Mouse (Mus musculus): ENCODE measurements around the gene Xpnpep2. TPM values are rescaled to one million over a fixed set of nuclear protein-coding genes. Genes with fewer than 3 reads are reported as not detected.

The Xpnpep2 gene
- polyA plus RNA-seq, 1 experiment from 2014 or later, result 2.3 TPM

DNA sequence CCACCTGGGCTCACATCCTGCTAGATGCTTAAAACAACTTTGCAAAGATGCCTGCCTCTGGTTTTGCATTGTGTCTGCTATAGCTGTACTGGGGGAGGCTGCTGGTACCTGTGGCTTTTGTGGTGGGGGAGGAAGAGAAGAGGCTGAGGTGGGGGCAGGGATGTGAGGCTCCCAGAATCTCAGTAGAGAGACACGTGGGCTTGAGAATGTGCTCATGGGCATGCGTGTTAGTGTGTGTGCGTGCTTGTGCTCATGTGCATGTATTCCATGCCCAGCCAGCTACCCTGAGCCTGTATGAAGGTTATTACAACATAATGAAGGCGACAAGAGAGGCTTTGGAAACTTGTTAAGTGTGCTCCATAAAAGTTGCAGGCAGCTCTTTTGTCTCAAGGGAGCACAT lies 28.4 kb downstream of the Xpnpep2 start:
- Histone ChIP-seq H3K9ac (no peak overlapping the region), H3K4me3 (no peak overlapping the region), H3K4me2 (replicated peaks) (no peak overlapping the region), H3K4me1 (0 out of 2 replicates have a peak, but pooled peaks cover 3% of the 10 kb centered on the region), H3K9me3 (replicated peaks) (no peaks in the 10 kb centered on the region), H3K27ac (no peak overlapping the region), H3K27me3 (no peaks in the 10 kb centered on the region), H3K36me3 (no peaks in the 10 kb centered on the region)
- 85% methylated on average over 4 of the region's 4 CpGs for WGBS
- no peak for ATAC-seq (ENCODE audit: low FRiP score)

DNA sequence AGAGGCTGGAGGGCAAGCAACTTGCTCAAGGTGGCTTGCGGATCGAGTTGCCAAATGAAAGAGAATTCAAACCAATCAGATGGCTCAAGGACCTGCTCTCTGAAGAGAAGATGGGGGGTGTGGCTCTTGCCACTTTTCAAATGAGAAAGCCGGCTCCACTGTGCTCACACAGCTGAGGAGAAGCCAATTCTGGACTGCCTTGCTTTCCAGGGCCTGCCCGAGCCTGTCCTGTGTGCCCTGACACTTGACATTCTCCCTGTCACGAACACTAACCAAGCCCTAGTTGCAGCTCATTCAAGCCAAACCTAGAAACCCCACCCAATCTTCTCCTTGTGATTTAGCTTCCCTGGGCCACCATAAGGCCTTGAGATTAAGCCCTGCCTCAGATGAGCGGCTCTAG lies 29.5 kb downstream of the Xpnpep2 start:
- 0 out of 2 replicates have a peak, but pooled peaks cover 3% of the 10 kb centered on the region for H3K4me1 ChIP-seq
- no peaks in the 10 kb centered on the region for H3K27me3 ChIP-seq
- no peak for ATAC-seq (ENCODE audit: low FRiP score)
- no peak overlapping the region for H3K4me3 ChIP-seq
- no peak overlapping the region for H3K27ac ChIP-seq
- no peaks in the 10 kb centered on the region for H3K9me3 ChIP-seq (replicated peaks)
- no peak overlapping the region for H3K9ac ChIP-seq
- H3K36me3 ChIP-seq, result no peaks in the 10 kb centered on the region
- WGBS, result 67% methylated on average over 6 of the region's 6 CpGs
- no peak overlapping the region for H3K4me2 ChIP-seq (replicated peaks)

DNA sequence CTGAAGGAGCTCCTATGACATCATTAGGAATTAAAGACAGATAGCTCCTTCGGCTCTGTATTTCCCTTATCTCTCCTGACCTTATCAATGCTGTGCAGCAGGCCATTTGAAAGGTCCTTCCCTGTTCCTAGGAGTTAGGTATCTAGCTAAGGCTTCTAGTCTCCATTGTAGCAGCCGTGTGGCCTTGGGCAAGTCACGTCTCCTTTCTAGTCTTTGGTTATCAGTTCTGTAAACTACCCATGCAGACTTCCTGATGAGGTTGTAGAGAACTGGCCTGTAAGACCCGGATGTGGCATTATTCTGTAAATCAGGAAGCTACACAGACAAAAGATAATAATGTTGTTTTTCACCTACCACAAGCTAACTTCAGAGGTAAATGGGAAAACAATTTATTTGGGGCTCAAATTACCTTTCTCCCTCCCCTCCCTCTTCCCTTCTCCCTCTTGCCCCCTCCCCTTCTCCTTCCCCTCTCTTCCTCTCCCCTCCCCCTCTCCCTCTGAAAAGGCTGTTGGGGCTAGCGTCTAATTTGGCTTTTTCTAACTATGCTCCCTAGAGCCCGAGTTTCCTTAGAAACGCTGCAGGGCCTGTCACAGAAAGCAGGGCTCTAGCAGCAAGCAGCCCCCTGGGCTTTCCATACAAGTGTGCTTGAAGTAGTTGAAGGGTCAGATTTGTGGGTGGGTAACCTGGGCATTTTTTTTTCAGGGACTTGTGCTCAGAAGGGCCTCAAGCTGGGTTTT lies 30.2 kb downstream of the Xpnpep2 start:
- no peak overlapping the region for H3K4me3 ChIP-seq
- ATAC-seq (ENCODE audit: low FRiP score), result no peak
- H3K27ac ChIP-seq, result no peak overlapping the region
- no peaks in the 10 kb centered on the region for H3K36me3 ChIP-seq
- H3K9me3 ChIP-seq (replicated peaks), result no peaks in the 10 kb centered on the region
- no peak overlapping the region for H3K9ac ChIP-seq
- H3K27me3 ChIP-seq, result no peaks in the 10 kb centered on the region
- WGBS, result 57% methylated on average over 7 of the region's 7 CpGs
- H3K4me1 ChIP-seq, result 0 out of 2 replicates have a peak, but pooled peaks cover 3% of the 10 kb centered on the region
- H3K4me2 ChIP-seq (replicated peaks), result no peak overlapping the region

DNA sequence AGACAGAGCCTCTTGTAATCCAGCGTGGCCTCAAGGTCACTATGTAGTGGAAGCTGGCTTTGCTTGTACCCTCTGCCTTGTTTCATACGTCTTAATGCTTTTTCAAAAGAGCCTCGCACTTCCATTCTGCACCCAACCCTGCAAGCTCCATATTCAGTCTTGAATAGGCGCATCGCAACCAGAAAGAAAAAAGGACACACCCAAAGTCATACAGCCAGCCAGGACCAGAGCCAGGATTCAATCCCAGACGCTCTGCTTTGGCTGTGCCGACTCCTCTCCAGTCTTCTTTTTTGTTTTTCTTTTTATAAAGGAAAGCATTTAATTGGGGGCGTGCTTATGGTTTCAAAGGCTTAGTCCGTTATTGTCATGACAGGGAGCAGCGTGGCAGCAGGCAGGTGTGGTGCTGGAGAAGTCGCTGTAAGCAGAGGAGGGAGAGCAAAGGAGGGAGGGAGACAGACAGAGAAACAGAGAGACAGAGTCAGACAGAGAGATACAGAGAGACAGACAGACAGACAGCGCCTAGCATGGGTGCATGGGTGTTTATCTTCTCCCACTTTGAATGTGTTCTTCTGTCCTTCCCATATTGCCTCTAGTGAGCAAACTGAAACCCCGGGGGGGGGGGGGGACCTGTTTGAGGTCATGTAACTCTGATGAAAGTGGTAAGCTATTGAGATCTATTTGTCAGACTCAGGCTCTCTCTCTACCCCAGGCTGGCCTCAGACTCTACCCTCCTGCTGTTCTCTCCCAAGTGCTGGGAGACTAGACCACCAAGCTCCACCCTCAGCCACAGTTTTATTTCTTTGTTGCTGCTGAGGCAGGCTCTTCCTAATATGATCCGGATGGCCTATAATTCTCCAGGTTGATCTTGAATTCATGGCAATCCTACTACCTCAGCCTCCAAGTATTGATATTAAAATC lies 31.1 kb downstream of the Xpnpep2 start:
- Histone ChIP-seq H3K9me3 (replicated peaks) (no peaks in the 10 kb centered on the region), H3K27ac (no peak overlapping the region), H3K4me1 (0 out of 2 replicates have a peak, but pooled peaks cover 3% of the 10 kb centered on the region), H3K36me3 (no peaks in the 10 kb centered on the region), H3K9ac (no peak overlapping the region), H3K4me3 (no peak overlapping the region), H3K4me2 (replicated peaks) (no peak overlapping the region), H3K27me3 (no peaks in the 10 kb centered on the region)
- ATAC-seq (ENCODE audit: low FRiP score), result no peak
- 41% methylated on average over 14 of the region's 14 CpGs for WGBS

DNA sequence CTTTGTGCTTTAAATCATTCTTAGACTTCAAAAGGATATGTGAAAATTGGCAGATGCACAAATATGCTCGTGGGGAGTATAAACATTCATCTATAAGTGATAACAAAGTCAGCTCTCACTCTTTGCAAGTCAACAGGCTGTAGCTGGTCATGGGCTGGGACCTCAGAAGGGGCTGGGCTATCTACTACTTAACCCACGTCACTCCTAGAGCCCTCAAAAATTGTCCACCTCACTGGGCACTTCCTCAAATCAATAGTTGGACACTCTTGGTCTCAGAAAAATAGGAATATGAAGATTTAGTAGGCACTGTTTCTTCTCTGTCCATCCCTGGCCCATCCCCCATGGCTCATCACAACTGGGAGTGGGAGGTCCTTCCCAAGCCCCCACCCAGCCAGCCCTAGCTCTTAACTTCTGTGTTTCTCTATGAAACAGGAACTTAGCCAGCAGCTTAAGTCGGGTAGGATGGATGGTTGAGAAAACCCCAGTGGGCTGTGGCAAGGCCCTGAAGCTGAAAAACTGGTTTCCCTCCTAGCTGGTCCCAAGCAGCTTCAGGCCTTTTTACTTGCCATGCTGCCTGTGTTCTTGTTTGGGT lies 31.9 kb downstream of the Xpnpep2 start:
- H3K27me3 ChIP-seq, result no peaks in the 10 kb centered on the region
- no peaks in the 10 kb centered on the region for H3K9me3 ChIP-seq (replicated peaks)
- 61% methylated on average over 3 of the region's 3 CpGs for WGBS
- H3K4me1 ChIP-seq, result 0 out of 2 replicates have a peak, but pooled peaks cover 3% of the 10 kb centered on the region
- H3K4me3 ChIP-seq, result no peak overlapping the region
- H3K9ac ChIP-seq, result no peak overlapping the region
- no peaks in the 10 kb centered on the region for H3K36me3 ChIP-seq
- H3K27ac ChIP-seq, result no peak overlapping the region
- ATAC-seq (ENCODE audit: low FRiP score), result no peak
- H3K4me2 ChIP-seq (replicated peaks), result no peak overlapping the region

DNA sequence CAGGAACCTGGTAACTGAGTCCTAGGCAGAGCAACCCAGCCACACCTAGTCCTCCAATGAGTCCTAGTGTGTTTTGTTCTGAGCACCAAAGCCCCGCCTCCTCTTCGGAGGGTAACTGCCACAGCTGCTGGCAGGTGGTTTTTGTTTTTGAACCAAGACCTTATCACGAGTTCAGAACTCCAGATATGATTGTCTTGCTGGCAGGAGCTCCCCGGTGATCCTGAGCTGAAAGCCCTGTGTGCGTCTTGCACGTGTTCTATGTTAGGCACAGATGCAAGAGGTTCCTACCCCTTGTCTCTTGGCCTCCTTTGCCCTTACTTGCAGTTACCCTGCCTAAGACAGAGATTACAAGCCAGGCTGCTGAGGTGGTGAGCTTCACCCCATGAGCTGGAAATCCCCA lies 33.0 kb downstream of the Xpnpep2 start:
- Histone ChIP-seq H3K27me3 (no peaks in the 10 kb centered on the region), H3K9me3 (replicated peaks) (no peaks in the 10 kb centered on the region), H3K27ac (no peak overlapping the region), H3K9ac (no peak overlapping the region), H3K4me2 (replicated peaks) (no peak overlapping the region), H3K36me3 (no peaks in the 10 kb centered on the region), H3K4me1 (0 out of 2 replicates have a peak, but pooled peaks cover 3% of the 10 kb centered on the region), H3K4me3 (no peak overlapping the region)
- 70% methylated on average over 6 of the region's 6 CpGs for WGBS
- no peak for ATAC-seq (ENCODE audit: low FRiP score)

DNA sequence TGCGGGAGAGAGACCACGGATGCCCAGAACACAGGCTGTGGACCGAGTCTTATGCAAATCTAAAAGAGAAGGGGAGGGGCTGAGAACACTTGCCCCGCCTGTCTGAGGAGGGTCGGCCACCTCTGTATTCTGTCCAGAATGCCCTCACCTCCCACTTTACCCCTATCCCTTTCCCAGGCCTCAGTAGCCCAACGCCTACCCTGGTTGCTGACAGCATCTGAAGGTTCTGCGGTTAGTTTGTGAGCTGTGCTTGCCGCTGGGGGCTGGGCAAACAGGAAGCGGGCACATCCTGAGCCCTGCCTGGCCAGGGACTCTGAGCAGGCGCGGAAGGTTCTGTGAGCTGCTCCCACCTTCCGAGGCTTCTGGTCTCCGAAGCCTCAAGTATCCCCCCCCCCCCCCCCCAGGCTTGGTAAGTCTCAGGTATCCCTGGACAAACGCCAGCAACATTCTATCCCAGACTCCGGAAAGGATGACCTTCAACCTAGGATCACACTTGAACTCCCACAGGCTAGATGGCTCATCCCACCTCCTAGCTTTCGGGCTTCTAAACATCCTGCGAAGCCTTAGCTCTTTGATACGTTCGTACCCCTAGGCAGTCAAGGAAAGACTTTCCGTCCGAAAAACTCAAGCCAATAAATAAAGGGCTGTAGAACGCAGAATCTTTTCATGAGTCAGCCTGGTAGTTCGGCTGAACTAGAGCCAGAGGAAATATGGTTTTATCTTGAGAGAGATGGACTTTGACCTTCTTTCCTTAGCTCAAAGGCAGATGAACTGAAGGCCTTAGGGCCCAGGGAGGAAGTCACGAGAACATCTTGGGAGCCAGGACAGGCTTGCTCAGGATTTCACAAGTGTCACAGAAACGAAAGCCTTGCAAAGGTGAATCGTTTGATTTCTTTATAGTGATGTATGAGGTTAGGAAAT lies 35.1 kb downstream of the Xpnpep2 start:
- H3K9me3 ChIP-seq (replicated peaks), result no peaks in the 10 kb centered on the region
- no peaks in the 10 kb centered on the region for H3K36me3 ChIP-seq
- 55% methylated on average over 25 of the region's 26 CpGs for WGBS
- no peak overlapping the region for H3K9ac ChIP-seq
- peak overlapping the region; percentile 27; the same call in 1 of the 2 replicates for H3K4me2 ChIP-seq (replicated peaks)
- H3K27ac ChIP-seq, result no peak overlapping the region
- H3K4me3 ChIP-seq, result no peak overlapping the region
- H3K27me3 ChIP-seq, result no peaks in the 10 kb centered on the region
- 0 out of 2 replicates have a peak, but pooled peaks cover 3% of the 10 kb centered on the region for H3K4me1 ChIP-seq
- no peak for ATAC-seq (ENCODE audit: low FRiP score)

DNA sequence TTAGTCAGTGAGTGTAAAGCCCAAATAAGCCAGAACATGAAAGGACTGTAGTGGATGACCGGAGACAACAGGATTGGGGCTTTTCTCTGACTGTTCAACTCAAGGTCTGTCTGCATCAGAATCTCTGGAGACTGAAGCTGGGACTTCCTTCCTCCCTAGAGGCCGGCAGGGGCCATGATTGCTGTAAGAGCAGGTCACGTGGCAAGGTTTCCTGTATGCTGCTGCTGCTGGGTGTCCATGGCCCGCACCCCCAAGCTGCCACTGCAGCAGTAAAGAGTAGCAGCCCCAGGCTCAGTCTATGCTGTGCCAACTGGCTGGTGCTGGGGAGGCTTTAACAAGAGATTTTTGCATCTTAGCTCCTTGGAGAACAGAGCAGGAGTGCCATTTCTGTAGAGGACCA lies 37.7 kb downstream of the Xpnpep2 start, which contains the start of gene Sash3:
TSS of gene Sash3 (plus strand) at position 175 of the 400 bp plus-strand sequence.
- 93% methylated on average over 4 of the region's 4 CpGs for WGBS
- no peak for ATAC-seq (ENCODE audit: low FRiP score)
- H3K4me2 ChIP-seq (replicated peaks), result no peak within 1 kb of the TSS

DNA sequence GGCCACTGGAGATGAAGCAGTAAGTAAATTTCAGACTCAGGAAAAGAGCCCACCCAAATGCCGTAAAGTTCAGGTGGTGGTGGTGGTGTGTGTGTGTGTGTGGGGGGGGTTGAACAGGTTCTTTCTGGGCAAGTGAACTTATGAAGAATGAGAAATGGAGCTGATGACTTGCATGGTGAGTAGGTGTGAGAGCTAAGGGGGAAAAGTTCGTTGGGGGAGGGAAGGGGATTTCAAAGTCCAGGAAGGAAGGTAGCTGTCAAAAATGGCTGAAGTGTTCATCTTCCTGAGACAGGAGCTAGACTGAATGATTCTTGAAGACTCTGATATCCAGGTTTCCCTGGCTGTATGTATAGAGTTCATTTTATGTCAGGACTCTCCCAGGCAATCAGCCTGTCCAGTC lies 38.7 kb downstream of the Xpnpep2 start:
- H3K4me3 ChIP-seq, result no peak overlapping the region
- H3K27me3 ChIP-seq, result no peaks in the 10 kb centered on the region
- no peak overlapping the region for H3K27ac ChIP-seq
- no peaks in the 10 kb centered on the region for H3K9me3 ChIP-seq (replicated peaks)
- 85% methylated on average over 2 of the region's 2 CpGs for WGBS
- H3K4me1 ChIP-seq, result no peaks in the 10 kb centered on the region
- no peaks in the 10 kb centered on the region for H3K36me3 ChIP-seq
- no peak for ATAC-seq (ENCODE audit: low FRiP score)
- H3K4me2 ChIP-seq (replicated peaks), result no peak overlapping the region
- H3K9ac ChIP-seq, result no peak overlapping the region

More for the DNA sequence above, 37.7 kb downstream of the Xpnpep2 start, which contains the start of gene Sash3:
- no peaks in the 10 kb centered on the region for H3K9me3 ChIP-seq (replicated peaks)
- no peak within 1 kb of the TSS for H3K9ac ChIP-seq
- H3K27ac ChIP-seq, result no peak within 1 kb of the TSS
- H3K27me3 ChIP-seq, result no peaks in the 10 kb centered on the region
- no peak within 1 kb of the TSS for H3K4me3 ChIP-seq
- no peaks in the 10 kb centered on the region for H3K36me3 ChIP-seq
- no peaks in the 10 kb centered on the region for H3K4me1 ChIP-seq

DNA sequence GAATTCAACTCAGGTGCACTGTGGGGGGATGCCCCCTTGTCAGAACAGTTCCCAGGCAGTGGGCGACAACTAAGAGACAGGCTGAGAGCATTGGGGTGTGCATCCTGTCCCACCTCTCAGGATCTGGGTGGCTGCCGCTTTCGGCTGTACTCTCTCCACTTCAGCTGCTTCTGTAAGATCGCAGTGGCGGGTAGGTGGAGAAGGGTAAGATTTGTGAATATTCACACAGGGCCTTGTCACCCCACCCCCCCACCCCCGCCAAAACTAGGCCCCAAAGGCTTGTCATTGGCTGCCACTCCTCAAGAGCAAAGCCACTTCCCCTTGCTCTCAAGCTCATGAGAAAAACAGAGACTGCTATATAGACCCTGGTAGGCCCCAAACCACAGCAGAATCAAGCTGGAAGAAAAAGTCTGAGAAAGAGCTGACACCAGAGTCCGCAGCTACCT lies 39.2 kb downstream of the Xpnpep2 start:
- no peak for ATAC-seq (ENCODE audit: low FRiP score)
- Histone ChIP-seq H3K9me3 (replicated peaks) (no peaks in the 10 kb centered on the region), H3K4me2 (replicated peaks) (no peak overlapping the region), H3K4me3 (no peak overlapping the region), H3K27ac (no peak overlapping the region), H3K36me3 (no peaks in the 10 kb centered on the region), H3K4me1 (no peaks in the 10 kb centered on the region), H3K9ac (no peak overlapping the region), H3K27me3 (no peaks in the 10 kb centered on the region)
- WGBS, result 86% methylated on average over 7 of the region's 7 CpGs

DNA sequence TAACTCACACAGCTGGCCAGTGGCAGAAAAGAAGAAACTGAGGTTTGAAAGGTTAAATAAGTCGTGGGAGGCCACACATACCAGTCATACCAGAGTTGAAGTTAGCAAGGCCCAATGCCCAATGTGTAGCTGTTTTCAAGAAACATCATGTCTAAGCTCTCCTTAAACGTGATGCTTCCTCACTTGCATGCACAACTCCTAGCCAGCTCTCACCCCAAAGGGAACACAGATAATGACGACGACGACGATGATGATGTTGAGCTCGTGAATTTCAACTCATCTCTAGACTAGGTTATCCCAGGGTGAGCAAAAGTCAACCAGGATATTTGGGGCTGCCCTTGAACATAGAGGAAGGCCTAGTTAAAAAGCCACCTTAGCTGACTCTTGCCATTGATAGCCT lies 43.6 kb downstream of the Xpnpep2 start:
- H3K27me3 ChIP-seq, result no peaks in the 10 kb centered on the region
- no peaks in the 10 kb centered on the region for H3K9me3 ChIP-seq (replicated peaks)
- H3K27ac ChIP-seq, result no peak overlapping the region
- no peaks in the 10 kb centered on the region for H3K4me1 ChIP-seq
- H3K36me3 ChIP-seq, result no peaks in the 10 kb centered on the region
- WGBS, result 77% methylated on average over 7 of the region's 7 CpGs
- ATAC-seq (ENCODE audit: low FRiP score), result no peak
- H3K4me3 ChIP-seq, result no peak overlapping the region
- no peak overlapping the region for H3K9ac ChIP-seq
- no peak overlapping the region for H3K4me2 ChIP-seq (replicated peaks)

All from hindbrain, embryonic 12.5 days (tissue).